Mouse (Mus musculus): Measurements from ENCODE around the gene Golga5.

The Golga5 gene

DNA sequence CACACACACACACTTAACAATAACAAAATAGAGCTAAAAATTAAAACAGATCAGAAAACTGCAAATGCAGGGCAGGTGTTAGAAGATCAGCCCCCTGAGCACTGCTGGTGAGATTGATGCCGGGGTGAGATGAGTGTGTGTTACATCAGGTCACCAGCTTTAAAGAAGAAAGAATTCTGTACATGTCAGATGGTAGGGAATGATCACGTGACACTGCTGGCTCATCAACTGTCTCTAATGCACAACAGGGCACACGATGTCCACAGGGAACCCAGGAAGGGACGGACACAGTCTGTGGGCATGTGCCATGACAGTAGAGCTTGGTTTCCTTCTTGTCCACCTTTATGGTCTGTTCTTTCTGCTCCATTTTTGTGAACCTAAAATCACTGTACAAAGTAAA is 47.2 kb downstream of the Golga5 start:
- no peak for DNase-seq

DNA sequence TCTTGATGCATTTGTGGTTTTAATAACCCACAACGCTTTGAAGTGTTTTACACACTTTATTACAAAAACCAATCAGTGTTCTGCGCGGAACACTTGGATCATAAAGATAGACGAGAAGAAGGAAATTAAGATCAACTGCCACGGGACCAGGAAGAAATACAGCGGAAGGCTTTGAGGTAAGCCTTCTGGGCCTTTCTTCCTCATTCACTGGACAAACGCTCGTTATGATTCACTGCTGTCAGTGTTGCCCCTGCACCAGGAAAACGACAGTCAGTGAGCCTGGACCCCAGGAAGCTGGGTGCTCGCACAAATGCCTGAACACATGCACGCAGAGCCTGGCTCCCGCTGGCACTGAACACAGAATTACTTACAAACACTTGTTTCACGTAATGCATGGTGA is 48.7 kb downstream of the Golga5 start:
- no peak for DNase-seq

DNA sequence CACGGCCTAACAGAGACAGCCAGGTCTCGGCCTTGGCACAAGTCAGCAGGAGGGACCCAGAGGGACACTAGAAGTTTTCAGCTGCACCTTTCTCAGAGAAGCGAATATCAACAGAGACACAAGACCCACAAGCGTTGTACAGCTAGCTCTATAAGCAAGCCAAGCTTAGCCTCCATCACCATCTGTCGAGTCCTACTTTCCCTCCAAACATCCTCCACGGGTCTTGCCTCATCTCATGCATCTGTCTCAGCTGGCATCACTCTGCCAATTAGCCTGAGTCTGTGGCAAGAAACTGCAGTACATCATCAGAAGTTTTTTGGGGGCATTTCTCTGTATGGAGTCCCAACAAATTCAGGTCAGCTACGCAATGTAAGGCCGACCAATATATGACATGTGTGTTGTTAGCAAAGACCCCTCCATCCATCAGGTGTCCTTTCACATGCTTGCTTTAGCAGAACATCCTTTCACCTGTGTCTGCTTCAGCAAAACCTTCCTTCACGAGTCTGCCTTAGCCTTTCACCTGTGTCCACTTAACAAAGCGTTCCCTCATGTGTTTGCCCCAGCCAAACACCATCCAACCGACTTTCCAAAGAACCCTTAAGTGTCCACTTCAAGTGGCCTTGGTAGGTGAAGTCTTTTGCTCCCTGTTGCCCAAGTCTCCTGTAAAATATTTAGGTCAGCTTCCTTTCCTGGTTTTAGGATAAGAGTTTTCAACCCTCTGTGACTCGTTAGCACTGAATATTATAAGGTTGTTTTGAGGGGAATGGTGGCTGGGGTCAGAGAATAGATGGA is 51.2 kb downstream of the Golga5 start:
- no peak for DNase-seq

DNA sequence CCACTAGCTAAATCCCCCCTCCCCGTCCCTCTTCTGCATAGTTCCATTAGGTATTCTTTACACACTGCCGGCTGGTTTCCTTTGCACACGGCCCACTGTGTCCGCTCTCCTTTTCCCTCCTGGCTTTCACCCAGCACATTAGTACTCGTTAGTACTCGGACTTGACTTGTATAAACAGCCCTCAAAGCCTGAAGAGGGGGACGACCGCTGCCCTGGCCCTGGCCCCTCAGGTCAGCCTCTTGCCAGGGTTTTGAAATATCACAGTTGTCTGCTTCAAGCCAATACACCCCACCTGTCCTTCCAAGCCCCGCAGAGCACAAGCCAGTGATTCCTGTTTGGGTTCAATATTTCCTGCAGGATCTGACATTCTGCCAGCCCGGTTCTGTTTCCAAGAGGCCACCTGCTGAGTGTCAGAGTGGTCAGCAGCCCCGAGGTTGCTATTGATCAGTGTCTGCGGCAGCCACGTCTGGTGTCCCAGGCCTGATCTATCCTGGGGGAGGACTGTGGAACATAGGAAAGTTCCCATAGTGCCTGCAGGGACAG is 52.9 kb downstream of the Golga5 start:
- DNase-seq = no peak

DNA sequence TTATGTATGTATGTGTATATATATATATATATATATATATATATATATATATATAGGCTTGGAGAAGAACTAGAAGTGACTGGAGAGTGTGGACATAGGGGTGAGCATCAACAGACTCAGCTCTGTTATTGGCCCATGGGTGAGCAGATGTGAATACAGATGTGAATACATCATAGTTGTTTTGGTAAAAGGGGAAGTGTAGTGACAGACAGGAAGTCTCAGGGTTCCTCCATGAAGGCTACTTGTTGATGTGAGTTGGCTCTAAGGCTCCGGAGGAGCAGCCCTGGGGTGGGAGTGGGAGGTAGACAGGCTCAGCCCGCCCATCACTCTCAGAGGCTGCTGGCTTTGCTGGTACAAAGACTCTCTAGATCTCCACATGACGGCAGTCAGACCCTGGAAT is 55.3 kb downstream of the Golga5 start:
- no peak for DNase-seq

DNA sequence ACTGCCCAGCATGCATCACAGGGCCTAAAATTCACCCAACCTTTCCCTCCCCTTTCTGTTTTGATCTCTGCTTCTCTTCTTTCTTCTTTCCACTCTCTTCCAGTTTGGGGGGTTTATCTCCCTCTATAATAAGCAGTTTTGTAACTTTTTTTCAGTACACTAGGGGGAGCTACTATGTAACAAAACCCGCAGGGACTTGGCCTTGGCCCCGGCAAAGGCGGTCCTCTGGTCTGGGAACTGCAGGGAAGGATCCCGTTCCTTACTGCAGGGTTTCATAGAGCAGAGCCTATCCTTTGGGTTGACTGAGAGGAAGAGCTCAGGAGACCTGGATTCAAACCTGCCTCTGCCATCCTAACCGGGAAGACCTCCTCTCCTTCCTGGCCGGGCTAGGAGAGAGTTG is 55.8 kb downstream of the Golga5 start:
- DNase-seq = no peak

DNA sequence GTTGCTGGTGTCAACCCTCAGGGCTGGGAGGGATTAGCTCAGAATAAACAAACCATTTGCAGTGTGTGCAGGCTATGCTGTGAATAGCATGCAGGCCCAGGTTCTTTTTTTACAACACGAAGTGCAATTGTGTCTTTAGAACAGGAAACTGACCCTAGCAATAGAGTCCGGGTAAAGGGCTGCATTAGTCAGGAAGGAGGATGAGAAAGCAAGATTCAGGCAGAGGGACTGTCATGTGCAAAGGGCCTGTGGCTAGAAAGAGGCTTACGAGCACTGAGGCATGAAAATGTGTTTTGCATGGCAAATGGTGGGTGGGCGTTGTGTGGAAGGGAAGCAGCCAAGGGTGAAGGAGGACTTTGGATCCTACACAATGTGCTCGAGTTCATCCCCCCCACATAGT is 59.1 kb downstream of the Golga5 start:
- DNase-seq = no peak

DNA sequence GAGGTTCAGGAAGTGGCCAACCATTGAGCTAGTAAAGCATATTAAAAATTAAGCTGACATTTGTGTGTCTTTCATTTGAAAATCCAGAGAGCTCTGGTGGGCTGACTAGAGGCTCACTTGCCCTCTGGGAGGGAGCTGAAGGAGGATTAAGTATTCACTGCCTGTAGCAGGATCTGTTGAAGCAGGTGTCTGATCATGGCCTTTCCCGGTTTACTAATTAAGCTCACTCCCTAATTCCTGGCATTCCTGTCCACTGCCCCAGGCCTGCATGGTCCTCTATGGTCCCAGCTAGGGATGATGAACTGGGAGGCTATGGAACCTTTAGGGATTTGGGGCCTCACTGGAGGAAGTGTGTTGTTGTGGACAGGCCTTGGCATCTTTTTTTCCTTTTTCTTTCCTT is 66.9 kb downstream of the Golga5 start:
- DNase-seq = no peak

DNA sequence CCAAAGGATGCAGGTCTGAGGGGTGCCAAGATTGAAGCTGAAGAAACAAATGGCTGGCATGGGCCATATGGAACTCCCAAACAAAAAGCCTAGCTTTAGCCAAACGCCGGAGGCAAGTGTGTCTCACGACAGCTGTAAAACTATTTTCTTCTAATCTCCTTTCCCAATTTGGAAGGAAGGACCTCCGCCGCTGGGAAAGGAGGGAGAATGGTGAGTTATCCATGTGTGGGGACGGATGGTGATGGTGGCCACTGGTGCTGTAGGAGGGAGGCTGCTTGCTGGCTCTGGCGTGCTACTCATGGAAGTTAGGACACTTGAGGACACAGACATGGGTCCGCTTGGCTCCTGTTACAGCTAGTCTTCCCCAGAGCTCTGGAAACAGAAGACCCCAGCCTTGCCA is 71.3 kb downstream of the Golga5 start:
- no peak for DNase-seq

DNA sequence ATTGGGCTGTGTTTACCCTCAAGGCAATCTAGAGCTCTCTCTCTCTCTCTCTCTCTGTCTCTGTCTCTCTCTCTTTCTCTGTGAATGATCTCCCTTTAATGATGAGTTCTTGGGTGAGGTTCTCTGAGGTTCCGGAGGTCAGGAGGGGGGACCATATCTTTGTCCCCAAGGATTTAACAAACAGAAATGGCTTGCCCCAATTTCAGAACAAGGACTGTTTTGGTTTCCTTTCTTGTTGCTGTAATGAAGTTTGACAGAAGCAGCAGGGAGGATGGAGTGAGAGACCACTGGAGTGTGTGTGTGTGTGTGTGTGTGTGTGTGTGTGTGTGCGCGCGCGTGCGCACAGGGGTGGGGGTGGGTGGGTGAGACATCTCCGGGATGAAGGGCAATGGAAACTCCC is 72.2 kb downstream of the Golga5 start:
- DNase-seq = no peak

DNA sequence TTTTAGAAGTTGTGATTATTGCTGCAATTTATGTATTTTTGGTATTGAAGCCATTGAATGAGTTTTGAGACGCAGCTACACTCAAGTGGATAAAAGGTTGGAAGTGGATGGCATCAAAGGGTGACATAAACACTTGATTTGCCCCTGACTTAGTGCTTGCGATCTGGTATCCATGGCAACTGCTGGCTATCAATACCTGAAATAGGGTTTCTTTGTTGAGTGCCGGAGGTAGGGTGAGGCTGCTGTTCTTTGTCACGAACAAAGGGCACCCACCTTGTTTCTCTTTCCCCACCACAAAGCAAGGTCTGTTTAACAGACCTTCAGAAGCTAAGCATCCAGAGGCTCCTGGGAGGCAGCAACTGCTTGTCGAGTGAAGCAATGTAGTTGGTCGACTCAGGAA is 76.2 kb downstream of the Golga5 start:
- no peak for DNase-seq
